Mouse (Mus musculus) C2C12 (cell line): Measurements from ENCODE around the gene Ttc29. TPM values are rescaled to one million over a fixed set of nuclear protein-coding genes. Genes with fewer than 3 reads are reported as not detected.

ENCODE experiments used
- H3K27me3 ChIP-seq: one replicate; pipeline ENCODE4 v1.6.1; 2011; ENCODE audit not compliant: control insufficient read depth, insufficient read depth, insufficient read length
- H3K36me3 ChIP-seq: one replicate; pipeline ENCODE4 v1.6.1; 2011; ENCODE audit not compliant: control insufficient read depth, insufficient read depth
- H3K4me3 ChIP-seq: one replicate; pipeline ENCODE4 v1.5.1; 2011; ENCODE audit warnings: mild to moderate bottlenecking, control low read depth; ENCODE audit not compliant: poor library complexity, insufficient read depth, severe bottlenecking
- H3K79me2 ChIP-seq: one replicate; pipeline ENCODE4 v1.6.1; 2011; ENCODE audit not compliant: control insufficient read depth, insufficient read depth
- H3K79me3 ChIP-seq: one replicate; pipeline ENCODE4 v1.6.1; 2011; ENCODE audit warnings: low read depth, control low read depth
- H3ac ChIP-seq: one replicate; pipeline ENCODE3; 2011; ENCODE audit warnings: low read depth; ENCODE audit not compliant: control insufficient read depth, insufficient read length
- CEBPB ChIP-seq: IDR thresholded peaks from one replicate; pipeline ENCODE4 v1.6.1; 2011; ENCODE audit warnings: low read depth, mild to moderate bottlenecking, control low read depth, moderate library complexity
- CTCF ChIP-seq: IDR thresholded peaks from one replicate; pipeline ENCODE4 v1.5.1; 2011; ENCODE audit not compliant: control insufficient read depth, insufficient read depth, insufficient read length
- FOSL1 ChIP-seq: IDR thresholded peaks from one replicate; pipeline ENCODE4 v1.8.0; 2011; ENCODE audit warnings: mild to moderate bottlenecking, low read length; ENCODE audit not compliant: poor library complexity, insufficient read depth, severe bottlenecking
- MAX ChIP-seq: IDR thresholded peaks from one replicate; pipeline ENCODE4 v1.6.1; 2011; ENCODE audit warnings: mild to moderate bottlenecking, control low read depth
- MYOD1 ChIP-seq: IDR thresholded peaks from one replicate; pipeline ENCODE4 v1.6.1; 2011; ENCODE audit warnings: low read depth; ENCODE audit not compliant: control insufficient read depth, insufficient read length
- MYOG ChIP-seq: IDR thresholded peaks from one replicate; pipeline ENCODE4 v1.6.1; 2011; ENCODE audit not compliant: control insufficient read depth, insufficient read length; ENCODE audit errors: extremely low read depth
- USF1 ChIP-seq: IDR thresholded peaks from one replicate; pipeline ENCODE4 v1.6.1; 2011; ENCODE audit warnings: low read depth, mild to moderate bottlenecking, control low read depth, moderate library complexity
- polyA plus RNA-seq: library from polyadenylated mRNA; unstranded; fragments of >200 nt; fragmentation: generic; extraction: Trizol; gene quantifications from one replicate; pipeline ENCODE4 v1.2.1, GENCODE M21; 2012; ENCODE audit warnings: missing spikeins

The Ttc29 gene
- polyA plus RNA-seq, 1 experiment: not detected

GRCm38 (mm10) chr8:78285366-78285765 is 72.3 kb downstream of the Ttc29 start:
- Histone ChIP-seq H3K79me3 (no peaks in the 10 kb centered on the region), H3ac (no peak overlapping the region), H3K79me2 (no peaks in the 10 kb centered on the region), H3K36me3 (no peaks in the 10 kb centered on the region), H3K4me3 (no peak overlapping the region), H3K27me3 (no peaks in the 10 kb centered on the region)
- TF ChIP-seq MYOG (no peak), FOSL1 (no peak), CTCF (no peak), MYOD1 (no peak), USF1 (no peak), CEBPB (no peak), MAX (no peak)

GRCm38 (mm10) chr8:78289374-78289971 is 76.4 kb downstream of the Ttc29 start:
- Histone ChIP-seq H3K4me3 (no peak overlapping the region), H3K79me2 (no peaks in the 10 kb centered on the region), H3K79me3 (no peaks in the 10 kb centered on the region), H3ac (no peak overlapping the region), H3K36me3 (no peaks in the 10 kb centered on the region), H3K27me3 (no peaks in the 10 kb centered on the region)
- TF ChIP-seq FOSL1: no peak

- H3K27me3 ChIP-seq: no peaks in the 10 kb centered on the region
- H3K79me2 ChIP-seq: no peaks in the 10 kb centered on the region
- no peak overlapping the region for H3ac ChIP-seq
- no peaks in the 10 kb centered on the region for H3K79me3 ChIP-seq
- TF ChIP-seq FOSL1 (no peak), MAX (no peak), CTCF (no peak), MYOG (no peak), MYOD1 (no peak), CEBPB (no peak), USF1 (no peak)
- H3K36me3 ChIP-seq: no peaks in the 10 kb centered on the region
- H3K4me3 ChIP-seq: no peak overlapping the region
Measured at GRCm38 (mm10) chr8:78290274-78290673, 77.2 kb downstream of the Ttc29 start.

- Histone ChIP-seq H3ac (no peak overlapping the region), H3K79me2 (no peaks in the 10 kb centered on the region), H3K27me3 (no peaks in the 10 kb centered on the region), H3K36me3 (no peaks in the 10 kb centered on the region), H3K79me3 (no peaks in the 10 kb centered on the region), H3K4me3 (no peak overlapping the region)
- TF ChIP-seq CEBPB: no peak
- no peak for TF ChIP-seq MAX
- TF ChIP-seq MYOG: no peak
- no peak for TF ChIP-seq CTCF
- TF ChIP-seq MYOD1: no peak
- TF ChIP-seq FOSL1: no peak
- TF ChIP-seq USF1: no peak
Measured at GRCm38 (mm10) chr8:78295494-78295893, 82.4 kb downstream of the Ttc29 start.

- TF ChIP-seq MYOD1: no peak
- no peak for TF ChIP-seq FOSL1
- TF ChIP-seq MYOG: no peak
- TF ChIP-seq MAX: no peak
- TF ChIP-seq CEBPB: no peak
- no peak for TF ChIP-seq CTCF
- no peak for TF ChIP-seq USF1
- no peaks in the 10 kb centered on the region for H3K79me3 ChIP-seq
- H3K36me3 ChIP-seq: no peaks in the 10 kb centered on the region
- H3K4me3 ChIP-seq: no peak overlapping the region
- peaks cover 4% of the 10 kb centered on the region for H3K27me3 ChIP-seq
- H3ac ChIP-seq: no peak overlapping the region
- no peaks in the 10 kb centered on the region for H3K79me2 ChIP-seq
Measured at GRCm38 (mm10) chr8:78303579-78303978, 90.5 kb downstream of the Ttc29 start.

GRCm38 (mm10) chr8:78306604-78307003 is 93.5 kb downstream of the Ttc29 start:
- Histone ChIP-seq H3K79me2 (no peaks in the 10 kb centered on the region), H3ac (no peak overlapping the region), H3K36me3 (no peaks in the 10 kb centered on the region), H3K4me3 (no peak overlapping the region), H3K27me3 (peaks cover 4% of the 10 kb centered on the region), H3K79me3 (no peaks in the 10 kb centered on the region)
- TF ChIP-seq USF1 (no peak), CTCF (no peak), MAX (no peak), MYOG (no peak), MYOD1 (no peak), CEBPB (no peak), FOSL1 (no peak)
